Mouse (Mus musculus) urinary bladder, adult 18-20 months (tissue): Measurements from ENCODE around the gene Vps13d.

Experiments
- DNase-seq, 2 experiments: peaks; one replicate each; pipeline ENCODE4 v3.0.0; 2022; ENCODE audit warnings: low spot score in 2 of 2, mixed read lengths in 2 of 2

Vps13d gene

DNA sequence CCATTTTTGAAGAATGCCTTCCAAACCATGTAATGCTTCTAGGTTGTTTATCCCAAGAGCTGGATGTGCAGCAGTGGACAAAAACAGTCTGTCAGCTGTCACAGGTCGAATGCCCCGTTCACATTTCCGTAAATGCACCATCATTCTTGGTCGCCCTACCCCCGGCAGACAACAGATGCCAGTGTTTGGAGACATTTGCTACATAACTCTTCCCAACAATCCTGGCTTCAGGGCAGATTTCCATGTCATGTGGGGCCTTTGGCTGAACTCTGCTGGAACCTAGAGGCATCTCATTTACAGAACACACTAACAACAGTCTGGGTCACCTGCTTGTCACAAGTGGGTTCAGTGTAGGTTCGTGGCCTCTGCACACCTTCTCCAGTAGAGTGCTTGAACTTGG lies 190.6 kb downstream of the Vps13d start:
- no peak for DNase-seq

- no peak for DNase-seq
These were observed 192.1 kb downstream of the Vps13d start for GRCm38 (mm10) chr4:145002733-145003132.

DNA sequence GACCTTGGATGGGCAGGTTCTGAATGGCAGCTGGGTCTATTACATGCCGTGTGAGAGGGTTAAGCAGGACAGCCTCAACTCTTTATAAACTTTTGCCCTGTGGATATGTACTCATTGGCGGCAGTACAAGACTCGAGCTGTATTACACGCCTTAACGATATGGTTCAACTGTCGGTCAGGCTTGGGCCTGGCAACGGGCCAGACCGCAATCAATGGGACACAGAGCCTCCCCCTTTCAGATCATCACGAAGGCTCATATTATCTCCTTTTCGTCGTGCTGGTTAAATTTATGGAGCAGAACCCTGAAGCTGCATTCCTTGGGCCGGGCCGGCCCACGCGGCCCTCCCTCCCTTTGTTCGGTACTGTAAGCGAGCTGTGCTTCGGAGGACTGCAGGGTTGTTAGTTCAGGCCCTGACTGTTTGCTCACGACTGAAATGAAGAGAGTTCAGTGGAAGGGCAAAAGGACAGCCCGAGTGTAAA lies 194.9 kb downstream of the Vps13d start:
- DNase-seq: peak; percentile 79 to 86

- no peak for DNase-seq
These were observed 195.3 kb downstream of the Vps13d start for GRCm38 (mm10) chr4:144999572-144999880.

- DNase-seq: no peak
These were observed 195.8 kb downstream of the Vps13d start for GRCm38 (mm10) chr4:144998808-144999571.

DNA sequence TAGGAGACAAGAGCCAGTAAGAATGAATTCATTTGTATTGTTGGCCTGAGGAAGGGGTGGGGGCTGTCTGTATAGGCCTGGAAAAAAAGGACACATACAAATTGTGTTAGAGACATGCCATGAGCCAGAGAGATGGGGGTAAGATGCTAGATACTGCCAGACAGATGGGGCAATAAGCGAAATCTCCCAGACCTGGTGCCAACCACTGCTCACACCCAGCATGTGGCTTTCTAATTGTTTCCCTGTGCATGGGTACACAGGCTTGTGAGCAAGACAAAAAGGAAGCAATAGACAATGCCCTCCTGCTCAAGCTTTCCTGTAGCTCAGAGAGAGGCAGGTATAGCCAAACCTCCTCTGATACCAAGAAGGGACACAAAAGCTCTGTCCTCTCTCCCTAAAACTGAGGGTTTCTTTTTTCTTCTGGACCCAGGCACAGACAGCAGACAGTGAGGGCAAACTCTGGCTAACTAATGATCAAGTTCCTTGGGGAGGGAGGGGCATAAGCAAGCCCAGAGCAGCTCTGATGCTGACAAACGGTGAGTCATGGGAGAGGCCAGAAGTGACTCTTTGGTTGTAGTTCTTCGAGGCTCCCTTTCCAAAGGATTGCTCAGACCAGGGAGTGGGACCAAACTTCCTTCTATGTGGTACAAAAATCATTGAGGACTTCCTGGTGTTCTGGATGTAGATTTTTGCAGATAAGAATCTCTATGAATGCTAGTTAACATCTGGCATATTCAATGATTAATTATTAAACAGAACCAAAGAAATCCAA lies 196.7 kb downstream of the Vps13d start:
- peak in 1 of 2 experiments; percentile 74 for DNase-seq

DNA sequence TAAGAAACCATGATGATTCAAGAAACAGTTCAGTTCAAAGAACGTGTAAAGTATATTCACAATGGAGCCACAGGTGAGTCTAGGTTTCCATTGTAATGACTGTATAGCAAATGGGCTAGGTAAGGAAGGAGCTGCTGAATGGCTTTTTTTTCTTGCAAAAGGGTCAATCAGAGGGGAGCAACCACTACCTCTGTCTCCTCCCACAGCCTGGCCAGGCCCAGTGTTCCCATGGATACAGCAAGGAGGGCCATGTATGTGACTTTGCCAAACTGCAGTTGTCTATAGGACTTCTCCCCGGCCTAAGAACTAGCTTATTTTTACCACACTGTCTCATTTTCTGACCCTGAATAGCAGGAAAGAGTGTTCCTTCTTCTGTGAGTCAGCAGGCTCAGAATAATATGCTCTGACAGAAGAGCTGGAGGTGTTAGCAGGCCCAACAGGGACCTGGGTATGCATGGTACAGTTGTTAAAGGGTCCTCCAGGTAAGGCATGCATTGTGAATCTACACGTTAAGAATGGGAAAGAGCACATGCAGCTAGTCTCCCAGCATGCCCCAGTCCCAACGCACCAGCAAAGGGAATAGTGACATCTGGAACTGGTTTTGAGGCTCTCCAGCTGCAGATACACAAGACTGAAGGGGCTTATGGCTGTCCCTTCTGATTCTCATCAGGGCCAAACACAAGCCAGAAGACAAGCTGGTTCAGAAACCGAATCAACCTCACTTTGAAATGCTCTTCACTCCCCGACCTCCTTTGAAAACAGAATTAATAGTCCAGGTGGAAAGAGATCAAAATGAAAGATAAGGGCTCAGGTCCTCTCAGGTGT lies 197.6 kb downstream of the Vps13d start:
- no peak for DNase-seq

DNA sequence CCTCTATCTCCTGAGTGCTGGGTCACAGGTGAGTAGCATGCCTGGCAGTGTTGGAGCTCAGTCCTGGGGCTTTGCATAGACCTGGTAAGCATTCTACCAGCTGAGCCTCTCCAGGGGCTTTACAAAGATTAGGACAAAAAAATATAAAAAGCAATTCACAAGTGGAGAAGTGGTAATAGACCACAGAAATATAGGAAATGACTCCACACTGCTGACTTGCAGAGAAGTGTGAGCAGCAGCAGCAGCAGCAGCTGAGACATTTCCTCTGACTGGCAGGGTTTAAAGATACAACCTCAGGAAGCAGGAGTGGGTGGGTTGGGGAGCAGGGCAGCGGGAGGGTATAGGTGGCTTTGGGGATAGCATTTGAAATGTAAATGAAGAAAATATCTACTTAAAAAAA lies 199.0 kb downstream of the Vps13d start:
- DNase-seq: no peak

DNA sequence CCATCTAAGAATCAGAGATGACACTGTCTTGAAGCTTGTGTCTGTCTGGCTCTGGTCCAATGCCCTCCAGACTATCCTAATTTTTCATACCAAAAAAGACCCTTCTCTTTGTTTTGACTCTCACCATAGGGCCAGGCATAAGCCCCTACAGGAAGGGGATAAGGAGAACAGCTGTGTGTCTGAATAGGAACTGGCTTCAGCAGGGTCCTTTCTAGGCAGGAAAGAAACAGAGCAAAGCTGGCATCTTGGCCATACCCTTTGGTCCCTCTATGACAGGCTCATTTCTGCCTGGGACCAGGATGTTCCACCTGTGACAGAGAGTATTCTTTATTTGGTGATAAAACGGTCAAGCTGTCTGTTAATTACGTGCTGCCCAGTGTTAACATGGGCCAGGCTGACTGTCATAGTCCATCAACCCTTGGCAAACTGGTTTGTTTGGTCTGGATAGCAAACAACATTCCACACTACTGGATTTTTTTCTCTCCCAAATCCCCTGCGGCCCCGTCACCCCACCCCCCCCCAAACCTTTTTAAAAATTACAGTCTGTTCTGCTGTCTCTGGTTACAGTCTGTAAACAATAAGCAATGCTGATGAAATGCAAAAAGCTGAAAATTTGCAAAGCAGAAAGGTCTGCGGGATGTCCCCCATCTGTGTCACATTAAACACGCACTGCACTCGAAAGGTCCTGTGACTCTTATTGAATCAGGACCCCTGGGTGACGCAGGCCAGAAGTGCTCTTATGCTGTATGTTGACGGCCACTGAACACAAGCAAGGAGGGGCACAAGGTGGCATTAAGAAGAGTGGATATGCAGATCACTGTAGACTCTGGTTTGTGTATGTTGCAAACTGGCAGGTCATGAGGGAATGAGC lies 201.5 kb downstream of the Vps13d start:
- DNase-seq: no peak

DNA sequence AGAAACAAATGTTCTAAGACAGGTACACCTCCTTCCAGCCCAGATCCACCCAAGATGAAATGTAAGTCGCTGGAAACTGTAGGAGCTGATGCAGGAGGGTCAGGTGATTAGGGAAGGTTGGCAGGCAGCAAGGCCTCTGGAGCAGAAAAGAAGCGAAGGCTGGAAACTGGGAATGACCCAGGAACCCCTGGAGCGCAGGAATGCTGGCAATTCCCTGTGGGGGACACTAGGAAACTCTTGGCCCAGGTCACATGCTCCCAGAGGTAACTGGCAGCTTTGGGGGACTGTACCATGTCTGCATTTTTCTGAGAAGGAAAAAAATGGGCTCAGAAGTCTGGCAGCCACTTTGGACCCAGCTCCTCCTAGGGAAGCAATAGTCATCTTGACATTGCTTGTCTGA lies 202.4 kb downstream of the Vps13d start:
- DNase-seq: no peak

- no peak for DNase-seq
These were observed 206.2 kb downstream of the Vps13d start for GRCm38 (mm10) chr4:144988443-144989206.

GRCm38 (mm10) chr4:144986016-144986805 lies 208.6 kb downstream of the Vps13d start:
- no peak for DNase-seq

- no peak for DNase-seq
These were observed 210.9 kb downstream of the Vps13d start for GRCm38 (mm10) chr4:144983821-144984371.

DNA sequence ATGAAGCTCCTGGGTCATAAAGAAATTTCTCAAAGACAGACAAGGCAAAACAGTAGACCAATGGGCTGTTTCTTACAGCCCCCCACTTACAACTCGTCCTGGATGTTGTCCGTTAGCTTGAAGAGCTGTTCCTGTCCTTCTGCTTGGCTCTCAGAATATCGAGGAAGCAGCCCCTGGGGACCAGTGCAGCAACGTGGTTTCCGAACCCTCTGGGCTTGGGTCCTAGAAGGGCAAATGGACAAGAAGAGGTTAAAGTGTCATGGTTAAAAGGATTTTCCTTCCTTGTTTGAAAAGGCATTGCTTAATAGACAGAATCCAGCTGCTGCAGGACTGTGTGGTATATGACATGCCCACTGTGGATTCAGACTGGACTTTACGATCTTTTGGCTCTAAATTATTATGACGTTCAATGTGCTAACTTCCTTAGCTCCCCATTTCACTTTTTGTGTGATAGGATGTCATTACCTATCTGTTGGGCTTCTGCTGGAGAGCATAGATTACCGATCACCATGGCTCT lies 211.5 kb downstream of the Vps13d start:
- no peak for DNase-seq

DNA sequence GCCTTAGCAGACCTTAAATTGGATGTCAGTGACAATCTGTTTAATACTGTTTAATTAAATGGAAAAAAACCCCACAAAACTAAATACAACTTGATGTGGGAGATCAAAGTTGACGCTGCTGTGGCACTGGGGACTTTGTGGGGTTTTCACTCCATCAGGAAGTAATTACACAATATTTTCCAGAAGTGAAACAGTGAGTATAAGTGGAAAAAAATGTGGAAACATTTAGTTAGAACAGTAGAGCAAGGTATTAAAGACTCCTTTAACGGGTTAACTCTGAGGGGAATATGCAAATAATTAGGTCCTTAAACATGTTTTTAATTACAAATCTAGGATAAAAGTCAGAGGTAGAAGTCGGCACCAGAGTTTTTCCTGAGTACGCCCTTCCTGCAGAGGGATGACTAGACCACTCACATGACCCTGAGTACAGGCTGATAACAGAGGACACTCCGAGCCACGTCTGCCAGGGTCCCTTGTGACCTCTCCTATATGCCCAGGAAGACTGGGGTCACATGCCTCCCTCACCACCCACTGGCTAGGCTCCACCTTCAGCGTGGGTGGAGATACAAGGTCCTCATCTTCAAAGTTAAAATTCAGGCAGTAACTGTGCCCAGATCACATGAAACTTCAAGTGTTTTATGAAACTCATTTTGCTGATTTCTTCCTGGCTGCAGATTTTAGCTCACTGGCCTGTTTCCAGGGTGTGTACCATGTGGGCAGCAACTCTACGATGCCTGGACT lies 213.8 kb downstream of the Vps13d start:
- no peak for DNase-seq

DNA sequence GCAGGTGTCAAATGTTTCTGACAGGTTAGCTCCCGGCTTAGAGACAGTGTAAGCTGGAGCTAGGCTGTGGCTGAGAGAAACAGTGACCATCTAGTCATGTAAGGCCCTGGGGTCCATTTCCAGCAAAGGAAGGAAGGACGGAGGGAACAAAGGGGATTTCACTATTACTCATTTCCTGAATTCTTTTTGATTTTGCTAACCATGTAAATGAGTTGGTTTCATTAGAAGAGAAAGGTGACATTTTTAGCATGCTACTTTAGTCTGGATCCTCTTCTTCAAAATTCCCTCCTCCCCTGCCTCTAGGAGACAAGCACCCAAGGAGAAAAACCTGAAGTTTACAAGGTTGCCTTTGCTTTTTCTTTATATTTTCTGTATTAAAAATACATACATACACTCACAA lies 214.7 kb downstream of the Vps13d start:
- no peak for DNase-seq

- DNase-seq: no peak
These were observed 216.8 kb downstream of the Vps13d start for GRCm38 (mm10) chr4:144978039-144978438.

DNA sequence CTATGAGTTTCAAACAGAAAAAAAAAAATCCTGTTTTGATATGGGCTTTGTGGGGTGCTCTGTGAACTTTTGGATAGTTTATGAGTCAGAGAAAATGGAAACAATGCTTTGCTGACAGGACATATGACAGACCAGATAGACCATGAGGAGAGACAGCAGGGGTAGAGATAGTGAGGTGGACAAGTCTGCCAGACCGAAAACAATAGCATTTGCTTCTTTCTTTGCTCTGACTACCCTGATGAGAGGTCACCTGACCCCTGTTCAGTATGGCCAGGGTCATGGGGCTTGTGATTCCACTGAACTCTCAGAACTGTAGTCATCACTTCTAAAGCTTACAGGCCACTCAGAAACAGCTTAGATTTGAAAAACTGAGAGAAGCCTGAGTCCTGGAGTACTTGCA lies 217.7 kb downstream of the Vps13d start:
- DNase-seq: no peak

GRCm38 (mm10) chr4:144975505-144975904 lies 219.3 kb downstream of the Vps13d start:
- no peak for DNase-seq
